Mouse (Mus musculus) neural tube, embryonic 12.5 days (tissue): Measurements from ENCODE around the gene Ttc30b. TPM values are rescaled to one million over a fixed set of nuclear protein-coding genes. Genes with fewer than 3 reads are reported as not detected.
A peak's percentile ranks its signal among the peaks of the same experiment; 100 is the strongest.
"Not testable (repeated sequence)": the region's sequence is repeated elsewhere in the genome, so short reads cannot be mapped to it uniquely, and the experiment has no call there.

Experiments
- ATAC-seq: fragments of 200-750 bp; cut with Nextera tagmentation; 2 replicates; pipeline ENCODE4 v1.8.0; 2017; ENCODE audit warnings: low read depth, mild to moderate bottlenecking, moderate TSS enrichment, moderate library complexity; ENCODE audit not compliant: low FRiP score
- H3K27ac ChIP-seq: fragments of 300-500 bp; sonication (generic); 2 replicates; pipeline ENCODE4 v1.5.1; 2016
- H3K27me3 ChIP-seq: fragments of 300-500 bp; sonication (generic); replicated peaks from 2 replicates; pipeline ENCODE4 v1.6.1; 2016; ENCODE audit warnings: mild to moderate bottlenecking
- H3K36me3 ChIP-seq: fragments of 300-500 bp; sonication (generic); 2 replicates; pipeline ENCODE4 v1.6.1; 2016; ENCODE audit warnings: mild to moderate bottlenecking
- H3K4me1 ChIP-seq: fragments of 300-500 bp; sonication (generic); 2 replicates; pipeline ENCODE4 v1.6.1; 2016
- H3K4me2 ChIP-seq: fragments of 300-500 bp; sonication (generic); replicated peaks from 2 replicates; pipeline ENCODE4 v1.6.1; 2016; ENCODE audit warnings: mild to moderate bottlenecking
- H3K4me3 ChIP-seq: fragments of 300-500 bp; sonication (generic); 2 replicates; pipeline ENCODE4 v1.5.1; 2016
- H3K9ac ChIP-seq: fragments of 300-500 bp; sonication (generic); 2 replicates; pipeline ENCODE4 v1.6.1; 2016; ENCODE audit warnings: mild to moderate bottlenecking
- H3K9me3 ChIP-seq: fragments of 300-500 bp; sonication (generic); 2 replicates; pipeline ENCODE4 v1.6.1; 2016; ENCODE audit warnings: mild to moderate bottlenecking
- whole genome bisulfite sequencing: fragments of 180-500 bp; shearing (Covaris S2); methylation state at CpG from one replicate; pipeline ENCODE4 v1.1.7; 2016; 5-methylcytosine and 5-hydroxymethylcytosine counted together
- polyA plus RNA-seq: library from polyadenylated mRNA; unstranded; fragments of >200 nt; fragmentation: Nextera tagmentation; extraction: Ambion mirVana; gene quantifications from 2 replicates; pipeline ENCODE4 v1.2.1, GENCODE M21; 2016

Gene Ttc30b
- polyA plus RNA-seq, 1 experiment from 2014 or later = 10.2 TPM

DNA sequence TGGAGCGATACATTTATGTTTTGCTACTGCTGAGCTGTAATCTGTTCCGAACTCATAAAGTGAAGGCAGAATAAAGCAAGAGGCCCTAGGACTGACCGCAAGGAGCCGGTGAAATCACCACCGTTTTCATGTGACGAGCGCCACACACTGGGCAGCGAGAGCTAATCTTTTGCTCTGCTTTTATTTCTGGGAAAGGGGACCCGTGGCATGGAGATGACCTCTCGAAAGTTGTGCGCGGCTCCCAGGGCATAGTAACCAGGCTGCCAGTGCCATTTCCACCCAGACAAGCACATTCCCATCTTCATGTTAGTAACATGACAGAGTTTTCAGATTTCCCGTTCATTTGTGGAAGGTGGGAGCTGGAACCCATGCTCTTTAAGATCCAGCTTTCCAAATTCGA, 26.1 kb upstream of the Ttc30b start:
- Histone ChIP-seq H3K9me3 (no peaks in the 10 kb centered on the region), H3K27ac (no peak overlapping the region), H3K36me3 (no peaks in the 10 kb centered on the region), H3K27me3 (no peaks in the 10 kb centered on the region), H3K4me2 (peak overlapping the region; percentile 45), H3K9ac (no peak overlapping the region), H3K4me3 (no peak overlapping the region), H3K4me1 (peaks cover 19% of the 10 kb centered on the region)
- peak; percentile 42; the same call in 1 of the 2 replicates for ATAC-seq
- 17% methylated on average over 14 of the region's 14 CpGs for WGBS

DNA sequence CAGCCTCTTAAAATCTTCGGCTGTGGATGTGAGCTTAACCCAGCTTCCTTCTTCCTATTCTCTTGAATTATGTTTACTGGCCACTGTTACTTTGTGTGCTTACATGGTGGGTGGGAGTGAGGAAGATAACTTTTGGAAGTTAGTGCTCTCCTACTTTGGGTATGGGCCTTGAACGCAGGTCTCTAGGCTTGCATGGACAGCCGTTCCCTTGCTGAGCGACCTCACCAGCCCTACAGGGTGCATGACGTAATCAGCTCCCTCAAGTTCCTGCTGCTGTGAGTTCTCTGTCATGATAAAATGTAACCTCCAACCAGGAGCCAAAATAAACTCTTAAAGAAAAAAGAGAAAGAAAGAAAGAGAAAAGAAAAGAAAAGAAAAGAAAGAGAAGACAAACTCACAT, 25.7 kb upstream of the Ttc30b start:
- Histone ChIP-seq H3K27ac (no peak overlapping the region), H3K9me3 (no peaks in the 10 kb centered on the region), H3K4me1 (peaks cover 19% of the 10 kb centered on the region), H3K27me3 (no peaks in the 10 kb centered on the region), H3K9ac (no peak overlapping the region), H3K4me3 (no peak overlapping the region), H3K36me3 (no peaks in the 10 kb centered on the region), H3K4me2 (peak overlapping the region; percentile 45)
- 71% methylated on average over 5 of the region's 5 CpGs for WGBS
- ATAC-seq = no peak

DNA sequence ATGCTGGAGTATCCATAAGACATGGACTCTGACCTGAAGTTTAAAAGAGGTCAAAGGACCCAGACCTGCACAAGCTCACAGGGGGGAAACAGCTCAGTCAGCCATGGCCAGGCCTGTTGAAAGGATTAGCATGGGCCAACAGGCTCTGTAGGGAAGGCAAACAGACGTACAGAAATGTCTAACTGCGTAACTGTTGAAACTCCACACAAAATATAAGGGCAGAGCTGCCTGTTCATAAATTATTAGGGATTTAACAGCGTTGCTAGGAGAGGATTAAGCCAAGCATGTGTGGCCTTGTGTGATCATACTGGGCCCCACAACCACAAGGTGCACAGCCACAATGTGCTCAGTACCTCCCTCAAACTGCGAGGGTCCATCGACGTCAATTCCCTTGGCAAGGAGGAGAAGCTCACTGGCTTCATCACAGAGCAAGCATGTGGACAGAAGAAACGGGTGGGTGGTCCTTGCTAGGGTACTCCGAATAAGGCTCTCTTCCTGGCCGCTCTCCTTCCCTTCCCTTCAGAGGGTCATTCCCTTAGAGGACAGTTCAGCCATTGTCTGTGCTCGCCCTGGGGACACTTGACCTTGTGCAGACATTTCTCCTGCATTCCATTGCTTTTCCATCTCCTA, 24.9 kb upstream of the Ttc30b start:
- Histone ChIP-seq H3K4me1 (peaks cover 19% of the 10 kb centered on the region), H3K4me3 (no peak overlapping the region), H3K9ac (no peak overlapping the region), H3K27me3 (no peaks in the 10 kb centered on the region), H3K4me2 (no peak overlapping the region), H3K36me3 (no peaks in the 10 kb centered on the region), H3K27ac (no peak overlapping the region), H3K9me3 (no peaks in the 10 kb centered on the region)
- 50% methylated on average over 10 of the region's 10 CpGs for WGBS
- no peak for ATAC-seq

DNA sequence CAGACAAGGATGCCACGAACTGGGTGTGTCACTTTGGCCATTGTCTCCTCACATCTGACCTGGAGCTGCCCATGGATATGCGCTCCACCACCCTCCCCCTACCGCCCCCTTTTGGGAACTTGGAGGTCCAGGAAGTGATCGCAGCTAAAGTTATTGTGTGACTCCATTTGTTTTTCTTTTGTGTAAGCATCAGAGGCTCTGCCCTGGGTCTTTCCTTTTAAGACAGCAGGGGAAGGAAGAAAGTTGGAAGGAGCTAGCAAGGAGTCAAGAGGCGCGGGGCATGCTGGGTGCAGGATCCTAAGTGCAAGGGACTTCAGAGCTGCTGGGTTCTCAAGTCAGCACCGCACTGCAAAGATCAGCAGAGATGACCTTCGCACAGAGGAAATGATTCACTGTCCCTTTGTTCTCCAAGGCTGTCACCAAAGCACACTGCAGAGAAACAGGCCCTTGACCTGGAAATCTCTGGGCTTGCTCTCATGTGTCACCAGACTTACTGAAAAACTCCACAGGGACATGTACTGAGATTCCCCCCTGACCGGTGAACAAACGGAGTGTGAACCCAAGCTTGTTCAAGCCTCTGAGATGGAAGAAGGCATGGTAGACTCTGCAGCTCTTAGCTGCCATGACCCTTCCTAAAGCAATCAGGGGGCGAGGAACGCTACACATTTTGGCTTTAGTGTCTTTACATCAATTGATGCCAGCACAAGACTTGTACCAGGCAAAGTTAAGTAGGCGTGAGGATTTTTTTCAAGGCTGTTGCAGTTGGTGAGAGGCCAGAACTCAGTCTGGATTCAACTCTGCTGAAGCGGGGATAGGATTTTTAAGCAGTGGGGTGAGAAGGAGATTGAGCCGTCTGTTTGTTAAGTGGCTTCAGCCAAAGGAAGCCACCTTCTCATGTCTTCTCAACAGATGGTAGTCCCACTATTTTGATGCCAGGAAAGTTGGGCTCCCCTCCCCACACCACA, 22.3 kb upstream of the Ttc30b start:
- ATAC-seq = no peak
- no peaks in the 10 kb centered on the region for H3K36me3 ChIP-seq
- peak overlapping the region; percentile 45 for H3K4me2 ChIP-seq
- peaks cover 19% of the 10 kb centered on the region for H3K4me1 ChIP-seq
- no peaks in the 10 kb centered on the region for H3K27me3 ChIP-seq
- no peak overlapping the region for H3K27ac ChIP-seq
- H3K9me3 ChIP-seq = no peaks in the 10 kb centered on the region
- no peak overlapping the region for H3K4me3 ChIP-seq
- H3K9ac ChIP-seq = no peak overlapping the region
- 52% methylated on average over 15 of the region's 15 CpGs for WGBS

DNA sequence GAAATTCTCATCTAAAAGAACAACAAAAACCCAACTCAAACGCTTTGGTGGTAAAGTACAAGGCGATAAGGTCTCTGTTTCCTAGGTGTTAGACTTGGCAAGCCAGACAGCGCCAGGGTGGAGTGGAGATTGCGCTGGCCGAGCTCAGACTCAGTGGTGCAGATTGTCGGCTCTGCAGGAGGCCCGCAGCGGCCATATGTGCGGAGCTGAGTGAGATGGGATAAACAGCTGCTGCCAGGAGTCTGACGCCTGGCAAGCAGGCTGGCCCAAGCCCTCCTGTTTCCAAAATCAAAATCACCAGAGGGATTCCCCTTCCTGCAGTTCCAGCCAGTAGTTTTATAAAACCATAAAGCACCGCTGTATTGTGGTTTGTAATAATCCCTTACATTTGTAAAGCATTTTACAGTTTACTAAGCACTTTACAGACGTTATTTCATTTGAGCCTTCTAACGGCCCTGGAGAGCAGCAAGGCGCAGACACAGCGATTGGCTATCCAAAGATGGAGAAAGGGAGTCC, 21.5 kb upstream of the Ttc30b start:
- Histone ChIP-seq H3K4me2 (peak overlapping the region; percentile 45), H3K4me1 (peaks cover 18% of the 10 kb centered on the region), H3K27ac (no peak overlapping the region), H3K36me3 (no peaks in the 10 kb centered on the region), H3K27me3 (no peaks in the 10 kb centered on the region), H3K9ac (no peak overlapping the region), H3K4me3 (no peak overlapping the region), H3K9me3 (no peaks in the 10 kb centered on the region)
- WGBS = 11% methylated on average over 15 of the region's 15 CpGs
- peak; percentile 46; the same call in 1 of the 2 replicates for ATAC-seq

DNA sequence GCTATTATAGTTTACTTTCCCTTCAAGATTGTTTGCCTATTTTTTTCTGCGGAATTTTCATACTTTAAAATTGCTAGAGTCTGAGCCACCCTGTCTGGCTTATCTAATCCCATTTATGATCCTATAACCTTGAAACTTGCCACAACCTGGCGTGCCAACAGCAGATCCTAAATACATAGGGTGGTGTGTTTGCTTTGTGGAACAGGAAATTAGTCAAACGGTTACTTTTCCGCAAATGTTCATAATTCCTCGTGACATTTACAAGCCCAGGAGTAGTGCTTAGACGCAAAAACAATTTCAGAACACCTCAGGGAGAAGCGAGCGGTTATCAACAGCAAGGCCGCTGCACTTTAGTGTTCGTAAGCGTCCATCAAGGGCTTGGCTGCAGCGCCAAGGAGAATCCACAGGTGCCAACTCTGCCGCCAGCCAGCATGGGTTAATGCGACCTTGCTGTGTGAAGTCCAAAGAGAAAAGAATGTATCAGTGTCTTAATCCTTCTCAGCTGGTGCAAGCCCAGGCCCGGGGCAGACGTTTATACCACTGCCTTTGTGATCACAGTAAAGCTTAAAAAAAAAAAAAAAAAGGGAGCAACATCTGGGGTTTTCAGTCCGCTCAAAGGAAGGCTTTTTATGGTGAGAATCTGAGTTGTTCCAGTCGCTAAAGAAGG, 20.9 kb upstream of the Ttc30b start:
- ATAC-seq = no peak
- peaks cover 12% of the 10 kb centered on the region for H3K4me1 ChIP-seq
- no peak overlapping the region for H3K4me3 ChIP-seq
- peak overlapping the region; percentile 45 for H3K4me2 ChIP-seq
- H3K9ac ChIP-seq = no peak overlapping the region
- no peaks in the 10 kb centered on the region for H3K9me3 ChIP-seq
- 37% methylated on average over 18 of the region's 18 CpGs for whole genome bisulfite sequencing
- H3K27me3 ChIP-seq = no peaks in the 10 kb centered on the region
- no peaks in the 10 kb centered on the region for H3K36me3 ChIP-seq
- no peak overlapping the region for H3K27ac ChIP-seq

DNA sequence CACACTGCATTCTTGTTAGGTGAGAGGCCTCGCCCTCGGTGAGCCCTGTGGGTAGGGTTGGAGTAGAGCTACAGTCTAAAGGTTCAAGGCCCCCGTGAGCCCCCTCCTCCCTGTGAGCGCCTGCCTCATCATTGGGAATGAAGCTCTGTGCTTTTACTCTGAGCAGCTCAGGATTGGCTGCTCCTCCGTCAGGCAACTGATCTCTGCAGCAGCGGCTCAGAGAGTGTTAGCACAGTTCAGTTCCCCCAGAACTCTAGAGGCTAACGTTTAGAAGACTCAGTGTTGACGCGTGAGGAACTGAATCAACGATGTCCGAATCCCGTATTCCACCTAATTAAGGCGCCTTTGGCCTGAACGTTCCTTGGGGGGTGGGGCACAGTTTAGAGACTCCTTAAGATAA, 17.3 kb upstream of the Ttc30b start:
- Histone ChIP-seq H3K4me2 (no peak overlapping the region), H3K27ac (no peak overlapping the region), H3K4me1 (peaks cover 10% of the 10 kb centered on the region), H3K4me3 (no peak overlapping the region), H3K27me3 (no peaks in the 10 kb centered on the region), H3K9ac (no peak overlapping the region), H3K36me3 (no peaks in the 10 kb centered on the region), H3K9me3 (no peaks in the 10 kb centered on the region)
- 68% methylated on average over 14 of the region's 14 CpGs for WGBS
- ATAC-seq = no peak

DNA sequence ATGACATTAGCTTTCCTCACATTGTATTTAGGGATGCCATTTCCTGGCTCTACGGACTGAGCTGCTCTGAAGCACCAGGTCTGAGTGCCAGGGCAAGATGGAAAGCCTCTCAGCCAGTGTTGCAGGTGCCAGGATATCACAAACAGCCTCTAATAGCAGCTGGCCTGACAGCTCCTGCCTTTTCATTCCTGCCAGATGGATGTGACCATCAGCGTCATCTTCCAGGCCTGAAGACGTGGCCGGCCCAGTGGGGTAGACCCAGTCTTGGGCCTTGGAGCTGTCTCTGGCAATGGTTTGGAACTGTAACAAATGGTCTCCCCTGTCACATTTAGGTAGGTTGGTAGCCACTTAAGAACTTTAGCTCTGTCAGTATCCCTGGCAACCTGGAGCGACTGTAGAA, 14.9 kb upstream of the Ttc30b start:
- Histone ChIP-seq H3K9me3 (no peaks in the 10 kb centered on the region), H3K36me3 (no peaks in the 10 kb centered on the region), H3K4me2 (no peak overlapping the region), H3K27ac (no peak overlapping the region), H3K4me1 (no peaks in the 10 kb centered on the region), H3K27me3 (no peaks in the 10 kb centered on the region), H3K4me3 (no peak overlapping the region), H3K9ac (no peak overlapping the region)
- 94% methylated on average over 5 of the region's 5 CpGs for WGBS
- ATAC-seq = no peak

DNA sequence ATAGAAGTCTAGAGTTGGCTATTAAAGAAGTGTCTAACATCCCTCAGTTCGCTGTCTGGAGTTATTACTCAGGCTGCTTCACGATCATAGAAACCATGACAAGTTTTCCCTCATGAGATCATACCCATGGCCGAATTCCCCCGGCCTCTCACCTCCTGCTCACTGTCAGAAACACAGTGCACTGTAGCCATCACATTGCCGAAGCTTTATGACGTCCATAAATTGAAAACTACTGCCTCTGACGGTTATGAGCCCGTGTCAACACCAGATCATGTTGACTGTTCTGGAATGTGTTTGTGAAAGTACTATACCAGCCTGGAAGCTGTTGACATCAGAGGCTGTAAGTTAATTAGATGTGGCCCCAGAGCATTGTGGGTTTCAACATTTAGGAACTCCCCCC, 12.3 kb upstream of the Ttc30b start:
- no peaks in the 10 kb centered on the region for H3K36me3 ChIP-seq
- H3K4me2 ChIP-seq = no peak overlapping the region
- no peaks in the 10 kb centered on the region for H3K9me3 ChIP-seq
- no peaks in the 10 kb centered on the region for H3K27me3 ChIP-seq
- WGBS = 85% methylated on average over 8 of the region's 8 CpGs
- ATAC-seq = no peak
- H3K4me3 ChIP-seq = no peak overlapping the region
- no peak overlapping the region for H3K9ac ChIP-seq
- no peak overlapping the region for H3K27ac ChIP-seq
- H3K4me1 ChIP-seq = no peaks in the 10 kb centered on the region

DNA sequence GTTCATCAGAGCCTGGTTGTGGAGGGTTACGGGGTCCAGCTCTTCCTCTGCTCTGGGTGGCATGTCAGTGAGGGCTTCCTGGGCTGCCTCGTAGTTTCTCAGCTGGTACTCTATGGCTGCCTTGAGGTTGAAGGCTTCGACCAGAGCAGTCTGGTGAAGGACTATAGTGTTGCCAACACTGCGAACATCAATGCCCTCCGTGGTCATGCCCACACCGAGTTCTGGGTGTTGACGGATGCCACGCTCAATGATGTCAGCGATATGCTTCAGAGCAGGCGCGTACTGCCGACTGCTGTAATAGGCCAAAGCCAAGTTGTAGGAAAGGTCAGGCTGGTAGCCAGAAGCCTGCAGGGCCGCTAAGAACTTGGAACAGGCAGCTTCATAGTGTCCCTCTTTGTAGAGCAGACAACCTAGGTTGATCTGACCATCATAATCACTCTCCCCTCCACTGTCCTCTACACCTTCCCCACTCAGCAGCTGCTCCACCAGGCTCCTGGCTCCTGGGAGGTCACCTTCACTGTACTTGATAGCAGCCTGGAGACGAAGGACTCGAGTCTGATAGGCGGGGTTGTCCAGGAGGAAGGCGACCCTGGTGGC, 767 bp downstream of the Ttc30b start:
- not testable (repeated sequence) for H3K4me1 ChIP-seq, H3K27me3 ChIP-seq, H3K27ac ChIP-seq, H3K9me3 ChIP-seq, H3K36me3 ChIP-seq
- WGBS = 73% methylated on average over 16 of the region's 17 CpGs
- ATAC-seq = peak; percentile 59
- Histone ChIP-seq H3K4me2 (peak overlapping the region; percentile 64), H3K4me3 (peak overlapping the region; percentile 50), H3K9ac (peak overlapping the region; percentile 49; the same call in 1 of the 2 replicates)

DNA sequence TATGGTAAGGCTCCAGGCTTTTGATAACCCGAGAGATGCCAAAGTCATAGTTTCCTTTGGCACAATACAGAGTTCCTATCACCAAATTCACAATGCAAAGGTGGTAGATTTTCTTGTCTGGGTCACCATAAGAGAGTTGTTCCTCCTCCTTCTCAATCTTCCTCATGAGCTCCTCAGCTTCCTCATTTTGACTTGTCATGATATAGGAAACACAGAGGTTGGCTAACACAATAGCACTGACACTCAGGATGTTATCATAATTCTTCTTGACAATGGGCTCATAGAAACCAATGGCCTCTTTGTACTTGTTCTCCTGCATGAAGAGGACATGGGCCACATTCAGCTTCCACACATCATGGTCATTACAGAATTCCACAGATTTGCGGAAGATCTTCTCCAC, 1.7 kb downstream of the Ttc30b start:
- not testable (repeated sequence) for H3K27ac ChIP-seq, H3K36me3 ChIP-seq, H3K9ac ChIP-seq, H3K4me1 ChIP-seq, H3K9me3 ChIP-seq, H3K27me3 ChIP-seq, ATAC-seq, H3K4me3 ChIP-seq, H3K4me2 ChIP-seq
- 89% methylated on average over 2 of the region's 2 CpGs for WGBS

DNA sequence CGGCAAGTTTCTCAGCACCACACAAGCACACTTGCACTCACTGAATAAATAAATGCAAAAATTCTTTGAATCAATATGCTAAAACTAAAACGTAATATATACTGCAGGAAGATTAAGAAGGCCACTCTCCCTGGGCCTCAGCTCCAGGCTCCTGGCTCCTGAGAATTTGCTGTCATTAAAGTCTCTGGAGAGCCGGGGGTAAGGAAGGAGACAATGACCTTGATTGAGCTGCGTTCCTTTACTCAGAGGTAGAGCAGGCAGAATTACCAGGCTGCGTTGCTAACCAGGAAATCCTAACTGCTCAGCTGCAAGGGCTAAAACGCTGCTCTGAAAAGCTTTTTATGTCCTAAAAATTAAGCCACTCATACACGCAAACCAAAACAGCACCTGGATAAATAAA, 4.8 kb downstream of the Ttc30b start:
- H3K36me3 ChIP-seq = no peaks in the 10 kb centered on the region
- 42% methylated on average over 7 of the region's 7 CpGs for WGBS

More for the DNA sequence above, 4.8 kb downstream of the Ttc30b start:
- Histone ChIP-seq H3K9ac (no peak overlapping the region), H3K4me3 (no peak overlapping the region), H3K4me2 (no peak overlapping the region), H3K9me3 (no peaks in the 10 kb centered on the region), H3K4me1 (no peaks in the 10 kb centered on the region; the same call in 1 of the 2 replicates), H3K27ac (no peak overlapping the region), H3K27me3 (no peaks in the 10 kb centered on the region)
- no peak for ATAC-seq
